Mouse (Mus musculus) cerebellum, postnatal 14 days (tissue): ENCODE results near the gene Ncam1.

ENCODE experiments used
- DNase-seq, 2 experiments: peaks; one replicate each; pipeline ENCODE4 v3.0.0; 2021; ENCODE audit warnings: mixed read lengths in 2 of 2

The Ncam1 gene

DNA sequence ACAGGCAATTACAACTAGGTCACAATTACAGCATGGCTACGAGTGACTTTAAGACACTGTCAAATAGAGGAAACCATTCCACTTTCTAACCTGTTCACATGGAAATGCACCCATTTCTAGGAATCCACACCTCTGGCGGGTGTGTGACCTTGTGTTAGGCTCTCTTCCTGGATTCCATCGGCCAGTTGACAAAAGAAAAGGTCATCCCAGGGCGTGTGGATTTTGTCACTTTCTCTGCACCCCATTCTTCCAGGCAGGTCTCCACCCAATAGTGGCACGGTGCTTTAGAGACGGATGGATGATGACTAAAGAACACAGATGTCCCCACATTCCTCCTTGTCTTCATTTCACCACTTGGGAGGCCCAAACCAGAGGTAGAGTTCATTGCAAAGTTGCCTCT lies 47.3 kb downstream of the Ncam1 start:
- DNase-seq = no peak

DNA sequence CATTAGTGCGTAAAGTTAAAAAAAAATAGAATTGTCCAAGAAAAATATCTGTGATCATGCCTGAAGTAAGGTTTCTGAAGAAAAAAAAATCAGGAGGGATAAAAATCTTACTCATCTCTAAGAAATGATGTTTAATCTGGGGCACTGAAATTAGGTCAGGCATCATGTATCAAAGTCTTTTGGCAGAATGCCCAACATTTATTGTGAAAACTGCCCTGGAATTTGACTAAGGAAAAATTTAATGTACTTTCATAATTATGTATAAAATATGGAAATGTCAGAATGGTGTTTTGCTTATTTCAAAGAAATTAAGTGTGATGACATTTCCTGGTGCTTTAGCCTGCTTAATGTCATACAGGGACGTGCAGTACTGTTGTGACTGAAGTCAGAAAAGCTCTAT lies 52.5 kb downstream of the Ncam1 start:
- DNase-seq = no peak

DNA sequence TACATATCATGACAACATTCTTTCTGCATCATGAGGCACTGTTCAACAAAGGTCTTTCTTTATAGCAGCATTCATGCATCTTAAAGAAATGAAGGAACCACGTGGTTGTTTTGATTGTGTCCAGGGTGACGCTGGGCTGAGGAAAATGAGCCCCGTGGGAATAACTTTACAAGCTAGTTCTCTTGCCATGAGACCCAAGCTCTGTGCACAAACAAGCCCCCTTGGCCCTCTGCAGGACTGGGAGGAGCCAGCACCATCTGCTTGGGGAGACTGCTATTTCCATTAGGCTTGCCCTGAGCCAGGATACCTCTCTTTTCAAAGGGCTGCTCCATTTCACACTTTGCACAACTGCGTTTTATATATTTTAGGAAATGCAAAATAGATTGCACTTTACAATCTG lies 53.0 kb downstream of the Ncam1 start:
- DNase-seq = peak; percentile 59 to 68

DNA sequence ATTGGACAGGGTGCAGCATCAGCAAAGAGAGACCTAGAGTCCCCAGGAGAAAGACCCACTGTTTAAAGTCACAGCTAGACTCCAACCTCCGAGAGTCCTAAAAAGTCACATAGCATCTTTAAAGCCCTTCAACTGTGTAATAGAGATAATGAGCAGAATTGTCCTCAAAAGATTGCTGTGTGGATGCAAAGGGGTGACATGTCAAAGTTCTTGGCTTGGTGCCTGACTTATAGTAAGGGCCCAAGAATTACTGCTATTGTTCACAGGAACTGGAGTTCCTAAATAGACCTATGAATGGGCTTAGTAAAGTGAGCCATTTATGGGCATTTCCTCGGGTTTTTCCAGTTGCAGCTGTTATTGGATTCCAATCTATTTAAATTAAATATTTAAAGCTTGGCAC lies 54.4 kb downstream of the Ncam1 start:
- DNase-seq = no peak

DNA sequence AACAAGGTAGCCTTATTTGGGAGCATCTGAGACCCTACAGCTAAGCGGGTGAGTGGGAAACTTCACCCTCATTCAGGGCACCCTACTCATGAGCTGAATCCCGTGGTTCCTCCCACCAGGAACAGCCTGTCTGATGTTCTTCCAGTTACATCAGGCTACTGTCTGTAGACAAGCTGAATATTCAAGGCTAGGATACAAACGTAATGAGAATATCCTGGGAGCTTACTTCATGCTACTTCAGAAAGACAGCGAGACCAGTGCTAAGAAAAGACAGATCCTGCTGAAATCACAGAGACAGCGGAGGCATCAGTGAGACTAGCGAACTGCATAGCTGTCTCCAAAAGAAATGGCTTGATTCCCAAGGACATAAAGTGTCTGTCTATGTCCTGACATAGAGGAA lies 58.8 kb downstream of the Ncam1 start:
- no peak for DNase-seq

DNA sequence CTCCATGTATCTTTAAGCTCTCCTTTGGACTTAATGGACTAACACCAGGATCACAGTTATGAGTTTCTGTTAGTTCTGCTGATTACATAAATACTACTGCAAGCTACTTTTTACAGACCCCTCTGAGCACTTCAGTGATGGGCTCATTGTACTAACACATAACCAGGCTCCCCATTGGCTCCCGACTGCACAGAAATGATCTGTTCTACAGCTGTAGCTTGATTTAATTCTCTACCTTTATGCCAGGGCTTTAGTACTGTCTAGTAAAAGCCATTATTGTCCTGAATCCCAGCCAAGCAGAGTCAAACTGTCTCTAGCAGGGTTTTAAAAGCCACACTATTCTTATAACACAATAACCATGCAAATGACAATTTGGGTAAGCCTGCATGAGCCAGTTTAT lies 60.2 kb downstream of the Ncam1 start:
- DNase-seq = no peak

DNA sequence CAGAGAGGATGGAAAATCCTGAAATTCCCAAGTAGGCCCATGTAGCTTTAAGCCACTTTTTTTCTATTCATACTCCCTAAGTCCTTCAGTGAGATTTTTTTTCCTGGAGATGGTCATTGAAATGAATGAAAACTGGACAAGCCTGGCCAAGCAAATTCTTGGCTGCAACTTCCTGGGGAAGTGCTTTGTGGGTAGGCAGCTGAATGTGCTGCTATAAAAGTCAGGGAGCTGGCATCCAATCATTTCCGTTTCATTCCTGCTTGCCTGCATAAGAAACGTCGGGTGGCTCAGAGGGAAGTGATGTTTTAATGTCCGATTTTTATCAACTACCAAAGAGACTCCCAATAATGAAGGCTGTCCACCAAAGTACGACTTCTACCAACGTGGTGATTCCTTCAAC lies 61.6 kb downstream of the Ncam1 start:
- no peak for DNase-seq

DNA sequence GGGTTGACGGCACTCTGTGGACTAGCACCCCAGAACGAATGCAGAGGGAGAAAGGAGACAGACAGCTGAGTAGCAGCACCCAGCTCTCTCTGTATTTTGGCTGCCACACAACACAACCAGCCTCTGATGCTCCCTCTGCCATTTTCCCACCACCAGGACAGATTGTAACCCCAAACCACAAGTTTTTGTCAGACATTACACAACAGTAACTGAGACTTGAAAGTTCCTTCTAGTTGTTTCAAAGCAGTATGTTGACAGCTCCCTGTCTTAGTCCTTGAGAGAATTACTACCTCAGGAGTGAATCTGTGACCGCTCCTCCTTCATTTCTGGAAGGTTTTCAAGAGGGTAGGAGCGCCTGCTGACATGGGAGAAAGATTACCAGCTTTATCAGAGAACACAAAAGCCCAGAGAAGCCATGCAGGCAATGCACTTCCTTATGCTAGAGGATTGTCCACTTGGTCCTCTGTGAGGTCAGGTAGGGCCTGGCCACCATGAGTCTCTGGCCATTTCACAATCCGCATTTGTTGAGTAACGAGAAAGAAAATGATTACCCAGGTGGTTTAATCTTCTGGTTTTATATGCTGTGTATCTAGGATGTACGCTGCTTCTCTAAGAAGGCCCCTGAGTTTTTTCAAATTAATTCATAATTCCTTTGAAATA lies 64.2 kb downstream of the Ncam1 start:
- DNase-seq = no peak

DNA sequence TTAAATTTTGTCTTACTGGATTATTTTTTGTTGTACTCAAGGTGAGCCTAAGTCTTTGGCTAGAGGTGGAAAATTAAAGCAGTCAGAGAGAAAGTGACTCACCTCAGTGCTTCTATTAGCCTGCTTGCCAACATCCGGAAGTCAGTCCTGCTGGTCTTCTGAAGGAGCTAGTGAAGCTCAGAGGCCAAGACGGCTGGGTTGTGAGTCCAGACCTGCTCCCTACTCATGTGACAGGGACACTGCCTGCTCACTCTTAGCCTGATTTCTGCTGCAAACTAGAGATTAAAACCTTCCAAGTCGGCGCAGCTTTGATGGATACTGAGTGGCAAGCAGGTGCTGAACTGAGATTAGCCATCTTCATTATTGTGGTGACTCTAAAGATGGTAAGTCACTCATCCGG lies 65.0 kb downstream of the Ncam1 start:
- DNase-seq = peak; percentile 51 to 64

DNA sequence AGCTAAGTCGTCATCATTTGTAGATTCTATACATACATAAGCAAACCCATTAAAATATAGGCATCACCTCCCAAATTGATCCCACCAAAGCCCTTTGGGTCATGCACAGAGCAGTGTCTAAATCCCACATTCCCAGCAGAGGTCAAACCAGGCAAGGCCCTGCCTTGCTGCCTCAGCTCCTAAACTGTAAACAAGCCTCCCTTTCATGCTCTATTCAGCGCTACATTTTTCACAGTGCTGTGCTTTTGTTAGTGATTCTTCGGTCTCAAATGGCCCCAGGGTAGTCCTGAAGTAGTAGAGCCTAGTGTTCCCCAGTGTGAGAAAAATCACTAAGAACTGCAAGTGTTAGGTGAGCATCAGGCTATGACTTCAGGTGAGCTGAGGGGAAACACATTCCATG lies 69.2 kb downstream of the Ncam1 start:
- no peak for DNase-seq

DNA sequence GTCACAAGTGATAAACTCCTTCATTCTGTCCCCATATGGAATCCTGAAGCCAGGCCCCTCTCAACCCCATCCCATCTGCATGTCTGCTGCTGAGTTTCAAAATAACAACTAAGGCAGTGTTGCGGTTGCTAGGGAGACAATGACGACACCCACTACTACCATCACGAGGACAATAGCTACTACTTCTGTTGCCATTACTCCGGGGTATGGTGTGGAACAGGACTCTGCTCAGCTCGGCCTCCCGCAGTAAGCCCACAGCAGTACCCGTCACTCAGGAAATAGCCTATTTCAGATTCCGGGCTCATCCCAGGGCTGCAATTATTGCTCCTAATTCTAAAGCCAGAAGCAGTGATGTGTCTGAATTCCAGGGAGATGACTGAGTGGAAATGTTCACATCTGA lies 70.5 kb downstream of the Ncam1 start:
- DNase-seq = no peak

DNA sequence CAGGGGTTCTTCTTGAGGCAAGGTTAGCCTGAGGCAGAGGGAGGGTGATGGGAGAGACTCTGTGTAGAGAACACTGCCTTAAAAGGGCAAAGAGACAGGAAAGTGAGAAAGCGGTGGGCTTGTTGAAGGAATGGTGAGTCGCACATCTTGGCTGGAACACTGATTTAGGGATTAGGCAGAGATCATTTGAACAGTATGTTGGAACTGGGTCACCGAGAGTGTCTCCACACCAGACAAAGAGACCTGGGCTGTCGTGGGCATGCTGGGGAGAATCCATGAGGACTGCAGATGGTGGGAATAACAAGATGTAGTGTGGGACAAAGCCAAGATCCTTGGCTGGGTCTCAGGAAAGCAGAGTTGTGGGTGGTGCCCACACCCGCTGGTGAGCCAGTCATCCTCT lies 76.0 kb downstream of the Ncam1 start:
- DNase-seq = peak; percentile 69 to 79

DNA sequence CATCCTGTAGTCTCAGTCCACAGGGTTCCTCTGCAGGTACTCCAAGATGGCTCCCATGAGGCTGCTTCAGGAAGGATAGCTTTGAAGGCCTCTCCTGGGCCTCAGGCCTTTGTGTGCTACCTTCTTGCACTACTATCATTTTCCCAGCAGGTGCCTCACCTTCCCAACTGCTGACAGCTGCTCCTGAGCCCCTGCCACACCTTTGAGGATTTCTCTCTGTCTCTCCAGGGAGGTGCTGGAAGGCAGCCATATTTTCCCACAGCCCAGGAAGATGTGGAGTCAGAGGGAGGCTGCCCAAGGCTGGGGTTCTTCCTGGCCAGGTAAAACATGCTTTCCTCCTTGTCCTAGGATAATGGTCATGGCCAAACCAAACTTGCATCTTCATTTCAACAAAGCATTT lies 83.6 kb downstream of the Ncam1 start:
- peak; percentile 72 to 78 for DNase-seq

DNA sequence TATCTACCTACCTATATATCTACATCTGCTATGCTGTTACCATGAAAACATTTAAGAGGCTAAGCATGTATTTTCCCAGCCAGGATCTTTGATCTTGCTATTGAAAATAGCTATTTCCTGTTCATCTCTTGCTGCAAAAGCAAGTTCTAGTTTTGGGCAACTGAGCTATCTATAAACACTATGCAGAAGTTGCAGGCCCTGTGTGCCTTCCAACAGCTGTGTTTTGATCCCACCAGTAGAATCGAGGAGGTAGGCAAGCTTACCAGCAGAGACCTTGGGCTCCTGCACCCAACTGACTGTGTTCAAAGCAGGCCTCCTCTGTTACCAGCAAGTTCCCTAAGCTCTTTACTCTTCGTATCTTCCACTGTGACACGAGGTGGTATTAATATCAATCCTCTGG lies 84.6 kb downstream of the Ncam1 start:
- no peak for DNase-seq

DNA sequence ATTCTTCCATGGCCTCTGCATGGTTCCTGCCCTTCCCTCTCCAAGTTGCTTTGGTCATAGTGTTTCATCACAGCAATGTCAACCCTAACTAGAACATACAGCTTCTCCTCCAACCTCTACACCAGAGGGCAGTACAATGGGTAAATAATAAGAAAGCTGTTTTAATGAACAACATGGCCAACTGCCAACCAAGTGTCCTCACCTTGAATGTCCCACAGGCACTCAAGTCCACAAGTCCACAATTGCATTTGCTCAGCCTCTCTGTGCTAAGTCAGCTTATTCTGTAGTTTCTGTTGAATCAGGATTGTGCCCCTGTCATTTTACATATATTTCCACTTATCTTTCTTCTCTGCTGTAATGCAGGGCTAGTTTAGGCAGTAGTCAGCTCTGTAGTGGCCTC lies 91.1 kb downstream of the Ncam1 start:
- no peak for DNase-seq

DNA sequence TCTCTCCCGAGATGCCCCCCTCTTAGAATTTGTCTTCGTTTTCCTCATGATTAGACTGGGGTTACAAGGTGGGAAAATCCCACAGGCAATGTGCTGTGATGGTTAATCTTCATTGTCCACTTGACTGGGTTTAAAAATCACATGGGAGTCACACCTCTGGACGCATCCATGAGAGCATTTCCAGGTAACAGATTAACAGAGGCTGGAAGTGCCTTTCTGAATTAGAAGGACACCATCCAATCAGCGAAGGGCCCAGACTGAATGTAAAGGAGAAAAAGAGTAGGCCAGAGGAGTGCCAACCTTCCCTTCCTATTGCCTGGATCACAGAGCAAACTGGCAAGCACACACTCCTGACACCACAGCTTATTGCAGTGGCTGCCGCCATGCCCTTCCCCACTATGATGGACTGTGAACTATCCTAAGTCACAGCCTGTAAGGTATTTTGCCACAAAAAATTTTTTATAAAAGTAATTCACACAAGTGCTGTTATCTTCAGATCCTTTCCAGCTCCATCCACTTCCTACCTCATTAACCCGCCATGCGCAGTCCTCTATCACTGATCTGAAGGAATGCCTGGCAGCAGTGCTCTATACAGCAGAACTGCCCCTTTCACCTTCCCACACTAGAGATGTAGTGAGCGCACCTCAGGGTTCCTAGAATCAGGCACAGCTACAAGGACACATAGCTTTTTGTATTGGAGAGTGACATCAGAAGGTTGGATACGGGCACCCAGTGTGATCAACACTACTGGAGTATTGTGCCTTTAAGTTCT lies 94.3 kb downstream of the Ncam1 start:
- DNase-seq = no peak

DNA sequence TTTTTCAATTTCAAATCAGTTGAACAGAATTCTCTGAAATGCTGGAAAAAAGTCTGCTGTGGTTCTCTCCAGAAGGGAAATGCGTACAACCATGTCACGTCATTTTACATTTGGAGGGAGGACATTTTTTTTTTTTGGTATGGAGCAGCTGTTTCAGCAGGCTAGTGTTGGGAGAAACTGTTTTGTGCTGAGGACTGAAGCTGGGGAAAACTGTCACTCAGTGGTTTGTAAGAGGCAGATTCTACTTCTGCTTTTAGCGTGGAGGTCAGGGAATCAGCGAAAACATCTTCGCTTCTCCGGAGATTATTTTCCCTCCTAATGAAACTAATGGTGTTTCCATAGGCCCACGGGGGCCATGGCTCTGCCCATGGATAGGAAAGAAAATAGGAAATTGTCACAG lies 103.4 kb downstream of the Ncam1 start:
- DNase-seq = no peak

DNA sequence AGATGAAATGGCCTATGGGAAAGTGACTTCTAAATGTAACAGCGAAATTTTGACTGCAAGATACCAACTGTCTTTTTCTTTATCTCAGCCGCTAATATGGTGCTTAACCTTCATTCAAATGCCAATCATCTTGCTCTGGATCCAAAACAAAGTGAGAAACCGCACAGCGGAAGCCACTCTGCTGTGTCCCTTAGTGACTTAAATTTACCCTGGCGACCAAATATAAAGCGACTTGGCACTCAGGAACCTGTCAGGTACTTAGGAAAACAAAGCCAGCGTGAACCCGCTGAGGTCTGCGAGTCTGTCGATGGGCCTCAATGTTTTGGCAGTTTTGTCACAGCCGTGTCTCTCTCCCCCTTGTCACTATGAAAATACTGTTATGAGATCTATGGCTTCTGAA lies 105.9 kb downstream of the Ncam1 start:
- no peak for DNase-seq

DNA sequence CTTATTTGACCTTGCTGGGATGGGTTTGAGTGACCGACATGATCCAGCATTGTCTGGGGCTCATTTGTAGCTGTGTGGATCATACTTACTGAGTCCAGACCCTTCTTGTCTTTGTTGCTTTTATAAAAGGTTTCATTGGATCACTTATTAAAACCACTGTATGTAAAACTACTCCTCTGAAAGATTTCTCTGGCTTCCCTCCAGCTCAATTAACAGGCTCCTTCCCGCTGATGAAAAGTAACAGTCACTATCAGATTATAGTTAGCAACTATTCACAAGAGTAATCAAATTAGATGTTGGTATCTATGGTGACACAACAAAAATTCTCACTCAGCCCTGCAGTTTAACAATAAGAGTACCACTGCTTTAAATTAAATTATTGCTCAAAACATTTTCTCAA lies 107.4 kb downstream of the Ncam1 start:
- DNase-seq = no peak

DNA sequence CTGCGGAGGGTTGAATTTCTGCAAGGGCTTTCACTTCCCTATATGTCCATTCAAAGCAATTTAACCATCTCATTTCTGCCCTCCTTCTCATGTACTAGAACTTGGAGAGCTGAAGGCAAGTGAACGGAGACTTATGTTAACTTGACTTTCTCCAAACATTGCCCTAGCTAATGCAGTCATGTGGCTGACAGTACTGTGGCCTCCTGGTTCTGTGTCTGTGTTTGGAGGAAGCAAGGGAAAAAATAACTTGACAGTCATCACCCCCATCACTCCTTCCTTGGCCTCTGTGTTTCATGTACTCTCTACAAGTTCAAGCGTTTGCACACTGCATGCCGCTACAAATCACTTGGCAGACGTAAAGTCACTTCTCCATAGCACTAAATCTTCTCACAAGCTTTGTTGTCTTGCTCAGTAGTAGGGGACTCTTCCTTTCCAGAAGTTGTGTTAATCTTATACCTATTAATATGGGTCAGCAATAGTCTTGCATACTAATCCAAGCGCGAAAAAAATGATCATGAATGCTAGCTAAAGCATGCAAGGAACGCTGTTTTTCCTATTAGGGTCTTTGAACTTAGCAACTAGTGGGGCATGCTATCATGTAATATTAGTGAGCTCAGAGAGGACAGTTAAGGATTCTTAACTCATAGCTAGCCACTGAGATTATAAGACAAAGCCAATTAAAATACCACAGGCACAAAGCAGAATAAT lies 115.0 kb downstream of the Ncam1 start:
- DNase-seq = no peak

DNA sequence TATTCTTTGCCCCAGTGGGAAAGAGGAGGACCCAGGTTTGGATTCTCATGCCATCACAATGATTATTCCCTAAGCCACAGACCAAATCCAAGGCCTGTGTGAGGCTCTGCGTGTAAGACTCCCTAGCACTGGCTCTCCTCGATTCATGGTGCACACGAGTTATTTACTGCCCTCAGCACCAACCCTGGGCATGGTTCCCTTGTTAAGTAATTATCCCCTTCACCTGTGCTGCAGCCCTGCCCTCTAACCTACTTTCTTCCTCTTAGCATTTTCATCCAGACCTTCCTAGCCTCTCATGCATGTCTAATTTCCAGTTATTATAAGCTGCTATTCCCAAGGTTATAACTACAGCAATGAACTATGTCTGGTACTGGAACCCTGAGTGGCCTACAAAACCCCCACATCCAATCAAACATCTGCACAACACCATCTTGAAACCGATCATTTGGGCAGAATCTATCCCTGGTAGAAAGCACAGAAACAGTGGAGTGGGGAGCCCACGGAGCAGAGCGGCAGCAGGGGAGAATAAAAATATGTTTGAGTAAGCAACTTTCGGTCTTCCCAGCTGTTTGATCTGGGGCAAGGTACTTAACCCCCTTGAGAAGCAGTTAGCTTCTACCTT lies 116.8 kb downstream of the Ncam1 start:
- no peak for DNase-seq

DNA sequence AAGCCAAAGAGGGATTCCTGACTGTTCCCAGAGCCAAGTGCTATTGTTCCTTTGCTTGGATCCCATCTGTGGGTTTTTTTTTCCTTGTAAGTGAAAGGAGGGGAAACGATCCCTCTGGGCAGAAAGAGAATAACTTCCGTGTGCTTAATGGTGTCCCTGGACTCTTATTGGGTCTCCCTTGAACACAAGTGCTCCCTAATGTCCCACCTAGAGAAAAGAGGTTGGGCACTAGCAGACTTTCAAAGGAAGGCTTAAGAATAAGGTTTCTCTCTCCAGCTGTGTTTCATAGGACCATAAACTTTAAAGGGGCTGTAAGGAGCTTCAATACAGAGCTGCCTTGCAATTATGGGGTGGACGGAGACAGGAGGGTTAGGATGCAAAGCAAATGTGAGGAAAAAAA lies 119.5 kb downstream of the Ncam1 start:
- no peak for DNase-seq

DNA sequence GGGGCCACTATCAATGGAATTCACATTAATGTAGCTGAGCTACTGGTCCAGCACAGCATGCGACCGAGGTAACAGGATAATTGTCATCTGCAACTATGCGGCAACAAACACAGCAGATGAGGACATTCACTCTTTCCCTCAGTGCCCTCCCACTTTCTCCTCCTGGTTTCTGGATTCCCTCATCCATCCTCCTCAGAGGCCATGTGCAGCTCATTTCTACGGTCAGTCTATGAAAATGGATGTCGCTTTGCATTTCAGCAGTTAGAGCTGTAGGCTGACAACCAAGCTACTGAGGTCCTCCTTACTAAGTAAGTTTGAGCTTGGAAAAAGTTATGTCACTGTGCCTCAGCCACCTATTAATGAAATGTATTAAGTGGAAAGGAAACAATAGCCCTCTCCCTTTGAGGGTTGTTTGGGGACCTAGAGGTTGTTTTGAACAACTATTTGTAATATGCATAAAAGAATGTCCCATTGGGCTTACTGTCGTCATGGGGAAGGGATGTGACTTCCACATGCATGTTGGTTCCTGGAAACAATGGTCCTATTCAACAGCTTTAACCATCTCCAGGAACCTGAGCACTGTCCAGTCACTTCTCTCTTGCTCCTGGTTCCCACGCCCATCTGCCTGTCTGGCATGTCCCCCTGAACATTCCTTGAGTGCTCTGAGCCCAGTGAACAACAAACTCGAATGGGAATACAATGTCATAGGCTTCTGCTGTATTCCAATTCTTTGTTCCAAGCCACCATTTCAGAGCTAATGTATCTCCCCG lies 122.8 kb downstream of the Ncam1 start:
- DNase-seq = no peak
